In the genomic region with DNA sequence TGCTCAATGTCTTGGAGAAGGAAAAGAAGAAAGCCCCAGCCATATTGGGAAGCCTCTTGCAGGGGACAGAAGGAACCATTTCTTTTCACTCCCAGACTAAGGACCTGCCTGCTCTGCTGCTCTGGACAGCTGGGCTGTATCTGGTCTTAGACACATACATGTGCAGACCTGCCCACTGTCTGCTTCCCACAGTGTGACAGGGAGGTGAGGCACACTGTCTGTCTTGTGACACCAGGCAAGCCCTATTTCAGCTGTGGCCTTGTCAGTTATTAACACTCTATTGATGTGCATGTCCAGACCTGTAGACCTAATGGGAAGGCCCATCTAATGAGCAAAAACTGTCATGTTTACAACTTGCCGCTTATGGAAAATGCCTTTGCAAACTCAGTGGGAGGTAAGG, we compare ENCODE assay signal across 21 mouse cellular contexts. TPM values are rescaled to one million over a fixed set of nuclear protein-coding genes. Genes with fewer than 3 reads are reported as not detected.
A peak's percentile ranks its signal among the peaks of the same experiment; 100 is the strongest.
DNase-seq lines count a peak whose midpoint lies in the region; ATAC-seq lines count a peak whose summit lies in the region.
"Had no signal": no experiment of that assay in that cellular context is flagged by ENCODE, and none has a peak within 500 bp of the region (broad histone marks: within the 10 kb centered on the region; RNA-seq: fewer than 3 reads in every experiment).

No protein-coding gene starts in this region.

- ATAC-seq in megakaryocyte, adult 5-6 weeks (ENCODE audit: poor library complexity, severe bottlenecking): no peak
- no peak for ATAC-seq in embryonic facial prominence, embryonic 13.5 days (ENCODE audit: insufficient number of reproducible peaks, insufficient read depth, low FRiP score, low TSS enrichment, low read depth)
- no peak for ATAC-seq in forebrain, embryonic 15.5 days (replicated peaks)
- ATAC-seq in intestine, embryonic 16.5 days: no peak
- ATAC-seq: liver, postnatal 0 days; Patski had no signal

- no peak overlapping the region for H3K9ac ChIP-seq in embryonic facial prominence, embryonic 13.5 days
- H3K9ac ChIP-seq in forebrain, embryonic 15.5 days (replicated peaks): no peak overlapping the region
- H3K9ac ChIP-seq in intestine, embryonic 16.5 days (ENCODE audit: low read depth, low read length): no peak overlapping the region
- H3K9ac ChIP-seq: hindbrain, embryonic 13.5 days; limb, embryonic 15.5 days; liver, postnatal 0 days had no signal

- peak; percentile 53 for DNase-seq in retina, embryonic 14.5 days (ENCODE audit: low spot score)
- no peak for DNase-seq in T-cell, adult 2 months (ENCODE audit: low spot score)
- DNase-seq in gastrocnemius, postnatal 25 days: no peak
- DNase-seq: adrenal gland, postnatal 25 days; B cell, adult 2 months; cerebellum, postnatal 25 days; gastrocnemius, postnatal 10 days; kidney, adult 11 months; kidney, postnatal 36 days; liver, postnatal 0 days; lung, postnatal 14 days; right cerebral cortex, postnatal 14 days had no signal

- 46% methylated on average over 1 of the region's 1 CpGs for WGBS in embryonic facial prominence, embryonic 13.5 days
- 42% methylated on average over 1 of the region's 1 CpGs for WGBS in forebrain, embryonic 15.5 days
- WGBS in intestine, embryonic 16.5 days: 53% methylated on average over 1 of the region's 1 CpGs

- H3K27me3 ChIP-seq in megakaryocyte, embryonic 14.5 days (replicated peaks): peaks cover 25% of the 10 kb centered on the region
- H3K27me3 ChIP-seq in embryonic facial prominence, embryonic 13.5 days: no peaks in the 10 kb centered on the region
- no peaks in the 10 kb centered on the region for H3K27me3 ChIP-seq in forebrain, embryonic 15.5 days
- no peaks in the 10 kb centered on the region for H3K27me3 ChIP-seq in intestine, embryonic 16.5 days (replicated peaks; ENCODE audit: control insufficient read depth, insufficient read depth, low read length)
- H3K27me3 ChIP-seq: limb, embryonic 15.5 days; Patski had no signal

- no peaks in the 10 kb centered on the region for H3K9me3 ChIP-seq in megakaryocyte, embryonic 14.5 days
- no peaks in the 10 kb centered on the region for H3K9me3 ChIP-seq in embryonic facial prominence, embryonic 13.5 days
- H3K9me3 ChIP-seq in forebrain, embryonic 15.5 days: no peaks in the 10 kb centered on the region
- H3K9me3 ChIP-seq in intestine, embryonic 16.5 days (ENCODE audit: control insufficient read depth, low read length): no peaks in the 10 kb centered on the region
- H3K9me3 ChIP-seq: hindbrain, embryonic 13.5 days; limb, embryonic 15.5 days had no signal

- H3K4me3 ChIP-seq in megakaryocyte, embryonic 14.5 days (replicated peaks): peak overlapping the region; percentile 14
- no peak overlapping the region for H3K4me3 ChIP-seq in embryonic facial prominence, embryonic 13.5 days
- no peak overlapping the region for H3K4me3 ChIP-seq in forebrain, embryonic 15.5 days
- no peak overlapping the region for H3K4me3 ChIP-seq in intestine, embryonic 16.5 days (ENCODE audit: low read length)
- H3K4me3 ChIP-seq: hindbrain, embryonic 13.5 days; limb, embryonic 15.5 days had no signal

- H3K4me1 ChIP-seq in megakaryocyte, embryonic 14.5 days: peaks cover 50% of the 10 kb centered on the region
- H3K4me1 ChIP-seq in embryonic facial prominence, embryonic 13.5 days: peaks cover 34% of the 10 kb centered on the region
- peaks cover 64% of the 10 kb centered on the region for H3K4me1 ChIP-seq in forebrain, embryonic 15.5 days
- H3K4me1 ChIP-seq in intestine, embryonic 16.5 days (ENCODE audit: control insufficient read depth, insufficient read depth, low read length): 0 out of 2 replicates have a peak, but pooled peaks cover 2% of the 10 kb centered on the region

- peak overlapping the region; percentile 55; the same call in 1 of the 2 replicates for H3K27ac ChIP-seq in embryonic facial prominence, embryonic 13.5 days
- H3K27ac ChIP-seq in forebrain, embryonic 15.5 days (replicated peaks): peak overlapping the region; percentile 76
- H3K27ac ChIP-seq in intestine, embryonic 16.5 days (ENCODE audit: low read length): no peak overlapping the region
- H3K27ac ChIP-seq: hindbrain, embryonic 13.5 days; limb, embryonic 15.5 days; stomach, postnatal 0 days had no signal

- no peaks in the 10 kb centered on the region for H3K36me3 ChIP-seq in megakaryocyte, embryonic 14.5 days (replicated peaks; ENCODE audit: low read length)
- H3K36me3 ChIP-seq in embryonic facial prominence, embryonic 13.5 days: no peaks in the 10 kb centered on the region
- no peaks in the 10 kb centered on the region for H3K36me3 ChIP-seq in forebrain, embryonic 15.5 days
- no peaks in the 10 kb centered on the region for H3K36me3 ChIP-seq in intestine, embryonic 16.5 days (ENCODE audit: control insufficient read depth, insufficient read depth, low read length)
- H3K36me3 ChIP-seq: hindbrain, embryonic 13.5 days; limb, embryonic 15.5 days had no signal

- H3K4me2 ChIP-seq in embryonic facial prominence, embryonic 13.5 days: no peak overlapping the region
- H3K4me2 ChIP-seq in forebrain, embryonic 15.5 days (replicated peaks): no peak overlapping the region
- no peak overlapping the region for H3K4me2 ChIP-seq in intestine, embryonic 16.5 days (ENCODE audit: low read depth, low read length)
- H3K4me2 ChIP-seq: hindbrain, embryonic 13.5 days; limb, embryonic 15.5 days had no signal

RNA-seq across cellular contexts. Expression of a gene that starts 38.5 kb away (rescaled TPM):
- 0.84 and 2.5 TPM in 2 replicates for polyA plus RNA-seq in megakaryocyte, embryonic 14.5 days (2012; ENCODE audit: insufficient read depth, low replicate concordance)
- total RNA-seq in megakaryocyte, adult 5-6 weeks (2015): 2.0 and 3.2 TPM in 2 replicates
- 3.3 and 4.5 TPM in 2 replicates for total RNA-seq in megakaryocyte, adult 5-6 weeks (2017)
- polyA plus RNA-seq in embryonic facial prominence, embryonic 13.5 days (2015; fragmentation: Nextera tagmentation; extraction: Ambion mirVana): 3.7 and 4.0 TPM in 2 replicates
- 105 and 120 TPM in 2 replicates for polyA plus RNA-seq in forebrain, embryonic 15.5 days (2015; fragmentation: Nextera tagmentation; extraction: Ambion mirVana)
- total RNA-seq in gastrocnemius, postnatal 25 days (2021): under 1 TPM; 0.36 to 0.75 TPM
- polyA plus RNA-seq in intestine, embryonic 16.5 days (2015; fragmentation: Nextera tagmentation; extraction: Ambion mirVana): 0.87 and 0.88 TPM in 2 replicates

Comparison
In these comparisons a context has a peak if more than half of its experiments do, and no peak if none do; other contexts are left out.
1. RNA of a gene that starts 38.5 kb away (polyA plus RNA-seq): 105 to 120 TPM in forebrain, embryonic 15.5 days; 3.7 to 4.0 TPM in embryonic facial prominence, embryonic 13.5 days, 0.87 to 0.88 TPM in intestine, embryonic 16.5 days and 0.84 to 2.5 TPM in megakaryocyte, embryonic 14.5 days; every median in the first group is over 10 times any median in the second.